Mouse (Mus musculus) erythroblast, embryonic 14.5 days (primary cell): Measurements from ENCODE around the gene Alad. TPM values are rescaled to one million over a fixed set of nuclear protein-coding genes. Genes with fewer than 3 reads are reported as not detected.
A peak's percentile ranks its signal among the peaks of the same experiment; 100 is the strongest.

Experiments used
- H3K27me3 ChIP-seq: 2 replicates; pipeline ENCODE4 v1.6.1; 2012; ENCODE audit warnings: inconsistent platforms; ENCODE audit not compliant: control insufficient read depth
- H3K36me3 ChIP-seq: 2 replicates; pipeline ENCODE4 v1.6.1; 2012; ENCODE audit warnings: mild to moderate bottlenecking, inconsistent platforms; ENCODE audit not compliant: control insufficient read depth
- H3K4me1 ChIP-seq: 2 replicates; pipeline ENCODE4 v1.6.1; 2012; ENCODE audit warnings: inconsistent platforms; ENCODE audit not compliant: control insufficient read depth
- H3K4me3 ChIP-seq: replicated peaks from 2 replicates; pipeline ENCODE3; 2012; ENCODE audit warnings: moderate library complexity, mild to moderate bottlenecking, inconsistent platforms
- H3K9me3 ChIP-seq: 2 replicates; pipeline ENCODE4 v1.6.1; 2012; ENCODE audit warnings: low read length, inconsistent platforms, mixed read lengths; ENCODE audit not compliant: control insufficient read depth
- GATA1 ChIP-seq: IDR thresholded peaks from 2 replicates; pipeline ENCODE4 v1.6.1; 2012; ENCODE audit warnings: low read length, inconsistent platforms, mixed read lengths
- TAL1 ChIP-seq: IDR thresholded peaks from 3 replicates; pipeline ENCODE4 v1.6.1; 2012; ENCODE audit warnings: low read length, inconsistent platforms, mixed read lengths
- polyA plus RNA-seq: library from polyadenylated mRNA; stranded (reverse); fragments of >175 nt; gene quantifications from 2 replicates; pipeline ENCODE4 v1.2.3, GENCODE M21; 2012

Alad gene
- polyA plus RNA-seq, 1 experiment: 744 TPM

- Histone ChIP-seq H3K36me3 (peaks cover 36% of the 10 kb centered on the region), H3K27me3 (no peaks in the 10 kb centered on the region), H3K9me3 (no peaks in the 10 kb centered on the region), H3K4me3 (peak overlapping the region; percentile 3), H3K4me1 (peaks cover 66% of the 10 kb centered on the region)
- TF ChIP-seq GATA1: no peak
- TF ChIP-seq TAL1: no peak
Observed at GRCm38 (mm10) chr4:62500799-62501198, 18.9 kb downstream of the Alad start.

DNA sequence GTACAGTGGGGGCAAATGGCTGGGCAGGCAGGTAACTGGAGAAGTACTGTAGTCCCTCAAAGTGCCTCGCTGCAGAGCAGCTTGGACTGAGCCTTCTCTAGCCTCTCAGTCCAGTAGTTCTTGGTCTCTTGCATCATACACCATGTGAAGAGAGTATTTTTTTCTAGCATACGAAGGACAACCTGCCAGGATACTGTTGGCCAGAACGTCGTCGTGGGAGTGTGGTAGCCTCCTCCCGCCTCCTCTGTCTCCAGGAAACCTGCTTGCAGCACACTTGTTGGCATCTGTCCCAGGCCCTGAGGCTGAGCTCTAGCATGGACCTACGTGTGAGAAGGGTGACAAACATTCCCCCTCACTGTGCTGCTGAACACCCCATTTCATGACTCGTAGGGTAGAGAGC, 22.9 kb downstream of the Alad start:
- no peak overlapping the region for H3K4me3 ChIP-seq
- no peaks in the 10 kb centered on the region for H3K9me3 ChIP-seq
- TF ChIP-seq TAL1: no peak
- TF ChIP-seq GATA1: no peak
- H3K27me3 ChIP-seq: peaks cover 6% of the 10 kb centered on the region
- H3K4me1 ChIP-seq: peaks cover 31% of the 10 kb centered on the region
- H3K36me3 ChIP-seq: peaks cover 33% of the 10 kb centered on the region

DNA sequence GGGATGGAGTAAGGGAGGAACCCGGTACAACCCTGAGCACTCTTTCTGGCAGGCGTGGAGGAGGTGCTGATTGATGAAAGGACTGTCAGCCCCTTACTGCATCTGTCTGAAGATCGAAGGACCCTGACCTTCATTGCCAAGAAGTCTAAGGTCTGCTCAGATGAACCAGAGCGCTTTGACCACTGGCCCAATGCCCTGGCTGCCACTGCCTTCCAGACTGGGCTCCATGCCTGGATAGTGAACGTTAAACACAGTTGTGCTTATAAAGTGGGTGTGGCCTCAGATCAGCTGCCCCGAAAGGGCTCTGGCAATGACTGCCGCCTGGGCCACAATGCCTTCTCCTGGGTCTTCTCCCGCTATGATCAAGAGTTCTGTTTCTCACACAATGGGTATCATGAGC, 23.8 kb downstream of the Alad start:
- TF ChIP-seq TAL1 (no peak), GATA1 (no peak)
- H3K4me1 ChIP-seq: peaks cover 22% of the 10 kb centered on the region
- H3K36me3 ChIP-seq: peaks cover 33% of the 10 kb centered on the region
- H3K4me3 ChIP-seq: no peak overlapping the region
- H3K27me3 ChIP-seq: peaks cover 6% of the 10 kb centered on the region
- H3K9me3 ChIP-seq: no peaks in the 10 kb centered on the region

DNA sequence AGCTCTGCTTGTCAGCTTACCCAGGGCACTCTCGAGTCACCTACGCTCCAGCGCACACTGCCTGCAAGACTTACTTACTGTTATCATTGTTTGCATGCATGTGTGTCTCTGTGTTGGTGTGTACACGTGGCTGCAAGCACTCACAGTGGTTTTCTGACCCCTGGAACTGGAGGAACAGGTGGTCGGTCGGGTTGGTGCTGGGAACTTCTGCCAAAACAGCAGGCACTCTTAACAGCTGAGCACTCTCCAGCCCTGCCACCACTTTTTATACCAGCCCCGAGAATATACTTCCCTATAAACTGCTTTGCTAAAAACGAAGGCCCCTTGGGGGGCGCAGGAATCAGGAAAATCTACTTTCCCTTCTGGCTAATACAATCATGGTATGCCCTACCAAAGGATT, 25.5 kb downstream of the Alad start:
- Histone ChIP-seq H3K4me3 (no peak overlapping the region), H3K27me3 (peaks cover 6% of the 10 kb centered on the region), H3K4me1 (peaks cover 10% of the 10 kb centered on the region), H3K36me3 (peaks cover 23% of the 10 kb centered on the region), H3K9me3 (no peaks in the 10 kb centered on the region)
- TF ChIP-seq TAL1: no peak
- TF ChIP-seq GATA1: no peak

GRCm38 (mm10) chr4:62492682-62493081, 27.0 kb downstream of the Alad start:
- Histone ChIP-seq H3K4me3 (no peak overlapping the region), H3K36me3 (peaks cover 10% of the 10 kb centered on the region), H3K4me1 (peaks cover 14% of the 10 kb centered on the region), H3K9me3 (no peaks in the 10 kb centered on the region), H3K27me3 (peaks cover 6% of the 10 kb centered on the region)
- TF ChIP-seq GATA1 (no peak), TAL1 (no peak)

GRCm38 (mm10) chr4:62487914-62488313, 31.8 kb downstream of the Alad start:
- H3K36me3 ChIP-seq: no peaks in the 10 kb centered on the region; the same call in 1 of the 2 replicates
- peaks cover 42% of the 10 kb centered on the region for H3K4me1 ChIP-seq
- no peaks in the 10 kb centered on the region for H3K9me3 ChIP-seq
- no peak for TF ChIP-seq TAL1
- no peak for TF ChIP-seq GATA1
- H3K4me3 ChIP-seq: no peak overlapping the region
- peaks cover 7% of the 10 kb centered on the region for H3K27me3 ChIP-seq

DNA sequence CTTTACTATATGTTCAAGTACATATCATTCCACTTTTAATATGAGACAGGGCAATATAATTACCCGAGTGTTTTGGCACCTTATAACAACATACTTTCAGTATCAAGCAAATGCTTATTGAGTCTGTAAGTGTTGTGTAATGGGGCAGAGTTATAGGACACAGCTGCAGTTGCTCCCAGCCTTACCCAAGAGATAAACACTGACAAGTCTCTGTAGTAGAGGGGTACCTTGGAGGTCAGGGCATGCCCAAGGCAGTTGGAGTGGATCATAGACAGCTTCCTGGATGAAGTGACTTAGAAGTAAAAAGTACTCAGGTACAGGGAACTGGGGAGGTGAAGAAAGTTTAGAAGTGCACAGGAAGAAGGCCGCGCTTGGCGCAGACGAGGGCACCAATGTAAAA, 32.5 kb downstream of the Alad start:
- no peak overlapping the region for H3K4me3 ChIP-seq
- TF ChIP-seq TAL1 (no peak), GATA1 (no peak)
- peaks cover 11% of the 10 kb centered on the region for H3K27me3 ChIP-seq
- peaks cover 42% of the 10 kb centered on the region for H3K4me1 ChIP-seq
- H3K36me3 ChIP-seq: no peaks in the 10 kb centered on the region; the same call in 1 of the 2 replicates
- H3K9me3 ChIP-seq: no peaks in the 10 kb centered on the region

DNA sequence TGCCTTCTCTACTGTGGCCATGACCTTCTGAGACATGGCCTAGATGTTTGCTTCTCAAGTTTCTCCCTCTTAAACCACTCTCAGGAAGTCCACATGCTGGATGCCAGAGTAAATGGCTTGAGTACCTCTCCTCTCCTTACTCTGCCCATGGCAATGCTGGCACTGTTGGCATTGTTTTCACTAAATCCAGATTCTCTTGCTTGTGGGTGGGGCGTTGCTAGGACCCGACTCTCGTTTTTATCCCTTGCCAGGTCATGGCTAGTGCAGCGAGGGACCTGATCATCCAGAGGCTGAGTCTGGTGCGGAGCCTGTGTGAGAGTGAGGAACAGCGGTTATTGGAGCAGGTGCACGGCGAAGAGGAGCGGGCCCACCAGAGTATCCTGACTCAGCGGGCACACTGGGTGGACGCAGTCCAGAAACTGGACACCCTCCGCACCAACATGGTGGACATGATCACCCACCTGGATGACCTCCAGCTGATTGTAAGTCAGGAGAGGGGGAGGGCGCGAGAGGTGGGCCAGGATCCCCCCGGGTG, 33.5 kb downstream of the Alad start:
- Histone ChIP-seq H3K27me3 (peaks cover 20% of the 10 kb centered on the region), H3K9me3 (no peaks in the 10 kb centered on the region), H3K4me1 (peaks cover 42% of the 10 kb centered on the region), H3K4me3 (no peak overlapping the region), H3K36me3 (no peaks in the 10 kb centered on the region; the same call in 1 of the 2 replicates)
- no peak for TF ChIP-seq TAL1
- no peak for TF ChIP-seq GATA1

DNA sequence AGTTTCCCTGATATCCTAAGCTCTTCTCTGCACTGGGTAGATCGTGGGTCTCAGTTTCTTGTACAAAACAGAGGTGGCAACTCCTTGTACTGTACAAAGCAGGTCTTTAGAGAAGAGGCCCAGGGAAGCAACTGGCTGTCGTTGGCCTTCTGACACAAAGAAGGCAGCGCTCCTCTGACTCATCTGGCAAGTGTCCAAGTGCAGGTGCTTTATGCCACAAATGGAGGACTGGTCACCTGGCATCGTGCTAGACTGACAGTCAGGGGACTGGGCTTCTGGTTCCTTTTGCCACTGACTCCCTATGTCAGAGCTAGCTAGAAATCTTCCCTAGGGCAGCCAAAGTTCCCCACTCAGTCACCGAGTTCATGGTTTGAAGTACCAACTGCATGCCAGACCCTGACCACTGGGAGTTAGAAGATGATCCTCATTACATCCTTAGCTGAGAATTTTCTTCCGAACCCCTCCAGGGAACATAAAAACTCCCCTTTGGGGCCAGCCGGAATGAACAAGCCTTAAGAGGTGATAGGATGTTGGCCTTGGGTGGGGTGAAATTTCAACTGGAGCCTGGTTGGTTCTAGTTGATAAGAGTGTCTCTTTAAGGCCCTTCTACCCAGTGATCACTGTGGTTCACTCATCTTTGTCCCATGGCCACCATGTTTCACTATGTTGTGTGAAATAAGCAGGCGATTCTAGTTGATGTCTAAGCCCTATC, 34.1 kb downstream of the Alad start:
- Histone ChIP-seq H3K4me1 (peaks cover 45% of the 10 kb centered on the region), H3K4me3 (no peak overlapping the region), H3K36me3 (no peaks in the 10 kb centered on the region; the same call in 1 of the 2 replicates), H3K9me3 (no peaks in the 10 kb centered on the region), H3K27me3 (peaks cover 26% of the 10 kb centered on the region)
- TF ChIP-seq TAL1 (no peak), GATA1 (no peak)

DNA sequence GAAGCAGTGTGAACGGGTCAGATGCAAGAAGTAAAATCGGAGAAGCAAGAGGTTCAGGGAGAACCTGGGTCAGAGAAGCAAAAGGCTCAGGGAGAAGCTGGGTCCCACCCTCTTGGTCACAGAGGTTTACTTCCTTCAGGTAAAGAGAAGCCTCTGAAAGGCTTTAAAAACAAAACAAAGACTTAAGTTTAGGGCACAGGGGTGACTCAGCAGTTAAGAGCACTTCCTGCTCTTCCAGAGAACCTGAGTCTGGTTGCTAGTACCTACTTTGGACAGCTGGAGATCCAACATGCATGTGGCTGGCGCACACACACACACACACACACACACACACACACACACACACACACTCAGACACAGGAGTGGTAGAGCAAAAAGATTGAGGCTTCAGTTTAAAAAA, 34.8 kb downstream of the Alad start:
- Histone ChIP-seq H3K9me3 (peaks cover 3% of the 10 kb centered on the region; the same call in 1 of the 2 replicates), H3K27me3 (peaks cover 33% of the 10 kb centered on the region), H3K4me1 (peaks cover 50% of the 10 kb centered on the region), H3K36me3 (no peaks in the 10 kb centered on the region; the same call in 1 of the 2 replicates), H3K4me3 (no peak overlapping the region)
- TF ChIP-seq TAL1 (no peak), GATA1 (no peak)
